Mouse (Mus musculus): Measurements from ENCODE around the gene Zfp536. TPM values are rescaled to one million over a fixed set of nuclear protein-coding genes. Genes with fewer than 3 reads are reported as not detected.

Zfp536 gene
- total RNA-seq, 2 experiments from 2014 or later: 35.1 to 43.5 TPM

- intact Hi-C loops (cut with DNase I): no loop called here
- Histone ChIP-seq H3K4me3 (no peak overlapping the region), H3K27ac (no peak overlapping the region)
- no peak for TF ChIP-seq CTCF (IDR thresholded peaks at IDR 0.05)
- DNase-seq (ENCODE audit: extremely low spot score in 1 of 2, low spot score in 2 of 2): no peak
Measured at GRCm38 (mm10) chr7:37473311-37474084, 299.9 kb downstream of the Zfp536 start.

- intact Hi-C loops (cut with DNase I): no loop called here
- no peak overlapping the region for H3K4me3 ChIP-seq
- no peak for DNase-seq (ENCODE audit: extremely low spot score in 1 of 2, low spot score in 2 of 2)
- peak; percentile 19; the same call in 1 of the 2 replicates for TF ChIP-seq CTCF (IDR thresholded peaks at IDR 0.05)
- H3K27ac ChIP-seq: no peak overlapping the region
Measured at GRCm38 (mm10) chr7:37471726-37472125, 301.7 kb downstream of the Zfp536 start.

- H3K4me3 ChIP-seq: no peak overlapping the region
- no peak for DNase-seq (ENCODE audit: extremely low spot score in 1 of 2, low spot score in 2 of 2)
- intact Hi-C loops (cut with DNase I): no loop called here
- no peak for TF ChIP-seq CTCF (IDR thresholded peaks at IDR 0.05)
- no peak overlapping the region for H3K27ac ChIP-seq
Measured at GRCm38 (mm10) chr7:37466477-37467243, 306.8 kb downstream of the Zfp536 start.

- H3K4me3 ChIP-seq: no peak overlapping the region
- no peak overlapping the region for H3K27ac ChIP-seq
- no peak for DNase-seq (ENCODE audit: extremely low spot score in 1 of 2, low spot score in 2 of 2)
- intact Hi-C loops (cut with DNase I): no loop called here
- no peak for TF ChIP-seq CTCF (IDR thresholded peaks at IDR 0.05)
Measured at GRCm38 (mm10) chr7:37464186-37464721, 309.2 kb downstream of the Zfp536 start.

- no peak overlapping the region for H3K4me3 ChIP-seq
- intact Hi-C loops (cut with DNase I): no loop called here
- no peak overlapping the region for H3K27ac ChIP-seq
- DNase-seq (ENCODE audit: extremely low spot score in 1 of 2, low spot score in 2 of 2): no peak
- TF ChIP-seq CTCF (IDR thresholded peaks at IDR 0.05): no peak
Measured at GRCm38 (mm10) chr7:37447523-37447922, 325.9 kb downstream of the Zfp536 start.

- no peak for TF ChIP-seq CTCF (IDR thresholded peaks at IDR 0.05)
- Histone ChIP-seq H3K27ac (no peak overlapping the region), H3K4me3 (no peak overlapping the region)
- DNase-seq (ENCODE audit: extremely low spot score in 1 of 2, low spot score in 2 of 2): no peak
- intact Hi-C loops (cut with DNase I): no loop called here
Measured at GRCm38 (mm10) chr7:37439912-37440311, 333.5 kb downstream of the Zfp536 start.

- TF ChIP-seq CTCF (IDR thresholded peaks at IDR 0.05): no peak
- intact Hi-C loops (cut with DNase I): no loop called here
Measured at GRCm38 (mm10) chr7:37439117-37439844, 334.2 kb downstream of the Zfp536 start.

GRCm38 (mm10) chr7:37437887-37438286 lies 335.6 kb downstream of the Zfp536 start:
- TF ChIP-seq CTCF (IDR thresholded peaks at IDR 0.05): no peak
- intact Hi-C loops (cut with DNase I): no loop called here
- no peak for DNase-seq (ENCODE audit: extremely low spot score in 1 of 2, low spot score in 2 of 2)

More at GRCm38 (mm10) chr7:37439117-37439844, 334.2 kb downstream of the Zfp536 start:
- no peak overlapping the region for H3K4me3 ChIP-seq
- no peak for DNase-seq (ENCODE audit: extremely low spot score in 1 of 2, low spot score in 2 of 2)
- no peak overlapping the region for H3K27ac ChIP-seq

GRCm38 (mm10) chr7:37433156-37433555 lies 340.3 kb downstream of the Zfp536 start:
- Histone ChIP-seq H3K4me3 (no peak overlapping the region), H3K27ac (no peak overlapping the region)
- intact Hi-C loops (cut with DNase I): no loop called here
- no peak for DNase-seq (ENCODE audit: extremely low spot score in 1 of 2, low spot score in 2 of 2)
- no peak for TF ChIP-seq CTCF (IDR thresholded peaks at IDR 0.05)

More at GRCm38 (mm10) chr7:37437887-37438286, 335.6 kb downstream of the Zfp536 start:
- H3K27ac ChIP-seq: no peak overlapping the region
- no peak overlapping the region for H3K4me3 ChIP-seq

- intact Hi-C loops (cut with DNase I): no loop called here
- no peak overlapping the region for H3K27ac ChIP-seq
- H3K4me3 ChIP-seq: no peak overlapping the region
- DNase-seq (ENCODE audit: extremely low spot score in 1 of 2, low spot score in 2 of 2): no peak
- TF ChIP-seq CTCF (IDR thresholded peaks at IDR 0.05): no peak
Measured at GRCm38 (mm10) chr7:37431471-37431870, 342.0 kb downstream of the Zfp536 start.

- H3K27ac ChIP-seq: no peak overlapping the region
Measured at GRCm38 (mm10) chr7:37426061-37426460, 347.4 kb downstream of the Zfp536 start.

More at GRCm38 (mm10) chr7:37426061-37426460, 347.4 kb downstream of the Zfp536 start:
- intact Hi-C loops (cut with DNase I): no loop called here
- TF ChIP-seq CTCF (IDR thresholded peaks at IDR 0.05): no peak
- no peak overlapping the region for H3K4me3 ChIP-seq
- no peak for DNase-seq (ENCODE audit: extremely low spot score in 1 of 2, low spot score in 2 of 2)

All from left cerebral cortex, adult 2 months (tissue).